Mouse (Mus musculus): Measurements from ENCODE around the gene Zer1.
"Not testable (repeated sequence)": the region's sequence is repeated elsewhere in the genome, so short reads cannot be mapped to it uniquely, and the experiment has no call there.

The Zer1 gene

DNA sequence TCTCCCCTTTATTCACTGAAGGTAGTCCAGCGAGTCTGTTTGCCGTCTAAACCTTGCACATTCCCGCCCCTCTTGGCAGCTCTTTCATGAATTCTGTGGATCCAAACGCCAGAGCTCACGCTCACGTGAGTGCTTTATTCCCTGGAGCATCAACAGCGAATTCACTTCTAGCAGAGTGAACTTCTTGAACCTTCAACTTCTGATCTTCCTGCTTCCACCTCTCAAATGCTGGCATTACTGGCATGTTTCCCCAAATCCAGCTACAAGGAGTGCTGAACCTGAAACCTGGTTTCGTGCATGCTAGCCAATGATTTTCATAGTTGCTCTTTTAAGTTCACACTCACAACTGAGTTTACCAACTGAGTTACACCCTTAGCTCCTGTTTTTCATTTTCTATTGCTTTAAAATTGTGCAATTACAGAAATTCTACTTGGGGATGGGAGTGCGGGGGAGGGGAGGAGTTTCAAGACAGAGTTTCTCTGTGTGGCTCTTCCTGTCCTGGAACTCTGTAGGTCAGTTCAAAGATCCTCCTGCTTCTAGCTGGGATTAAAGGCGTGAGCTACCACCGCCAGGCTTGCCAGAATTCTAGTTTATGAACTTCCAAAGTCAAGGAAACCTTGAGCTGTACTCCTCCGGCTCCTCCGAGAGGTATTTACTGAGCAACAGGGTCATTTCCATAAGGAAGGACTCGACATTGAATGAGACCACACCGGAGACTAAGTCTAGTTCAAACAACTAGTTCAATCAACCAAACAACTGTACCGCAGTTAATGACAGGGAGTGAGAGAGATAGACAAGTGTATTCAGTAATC lies 8.6 kb upstream of the Zer1 start:
- in situ Hi-C loops (cut with MboI; ENCODE audit: low pct_unique_long_range_greater_than_20kb in 1 of 2, low sequenced_read_pairs in 2 of 2, unreplicated experiment in 1 of 2) = no loop called here

DNA sequence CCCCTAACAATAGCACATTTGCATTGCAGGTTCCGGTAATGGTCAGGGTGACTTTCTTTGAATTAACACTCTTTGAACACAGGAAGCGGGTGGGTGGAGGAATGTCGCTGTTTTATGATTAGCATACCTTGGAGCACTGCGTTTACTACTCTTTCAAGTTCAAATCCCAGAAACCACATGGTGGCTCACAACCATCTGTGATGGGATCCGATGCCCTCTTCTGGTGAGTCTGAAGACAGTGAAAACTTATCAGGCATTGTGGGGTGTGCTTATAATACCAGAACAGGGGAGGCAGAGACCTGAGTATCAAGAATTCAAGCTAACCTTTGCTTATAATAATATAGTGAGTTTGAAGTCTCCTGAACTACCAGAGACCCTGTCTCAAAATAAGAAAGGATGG lies 6.9 kb upstream of the Zer1 start:
- in situ Hi-C loops (cut with MboI; ENCODE audit: low pct_unique_long_range_greater_than_20kb in 1 of 2, low sequenced_read_pairs in 2 of 2, unreplicated experiment in 1 of 2) = not testable (repeated sequence)

DNA sequence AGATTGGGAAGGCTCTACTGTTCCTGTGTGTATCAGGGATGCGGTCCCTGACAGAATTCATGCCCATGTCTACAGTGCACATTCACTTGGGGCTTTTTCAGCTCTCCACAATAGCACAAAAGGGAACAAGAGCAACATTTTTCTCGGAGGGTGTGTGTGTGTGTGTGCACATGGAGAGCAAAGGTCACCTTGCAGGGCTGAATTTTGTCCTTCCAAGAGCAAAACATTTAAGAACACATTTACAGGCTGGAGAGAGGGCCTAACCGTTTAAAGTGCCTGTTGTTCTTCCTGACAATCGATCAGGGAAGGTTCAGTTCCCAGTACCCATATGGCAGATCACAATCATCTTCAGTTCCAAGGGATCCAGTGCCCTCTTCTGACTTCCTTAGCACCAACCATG lies 5.8 kb upstream of the Zer1 start:
- in situ Hi-C loops (cut with MboI; ENCODE audit: low pct_unique_long_range_greater_than_20kb in 1 of 2, low sequenced_read_pairs in 2 of 2, unreplicated experiment in 1 of 2) = no loop called here

DNA sequence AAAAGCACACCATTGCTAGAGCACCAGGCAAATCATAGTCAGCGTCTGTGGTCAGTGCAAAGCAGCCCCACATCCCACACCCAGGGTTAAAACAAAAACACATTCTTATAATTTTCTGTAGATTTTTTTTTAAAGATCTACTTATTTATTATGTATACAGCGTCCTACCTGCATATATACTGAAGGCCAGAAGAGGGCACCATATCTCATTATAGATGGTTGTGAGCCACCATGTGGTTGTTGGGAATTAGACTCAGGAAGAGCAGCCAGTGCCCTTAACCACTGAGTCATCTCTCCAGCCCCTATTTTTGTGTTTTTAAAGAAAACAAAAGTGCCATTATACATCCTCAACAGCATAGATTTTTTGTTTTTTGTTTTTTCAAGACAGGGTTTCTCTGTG lies 4.4 kb upstream of the Zer1 start:
- in situ Hi-C loops (cut with MboI; ENCODE audit: low pct_unique_long_range_greater_than_20kb in 1 of 2, low sequenced_read_pairs in 2 of 2, unreplicated experiment in 1 of 2) = no loop called here

DNA sequence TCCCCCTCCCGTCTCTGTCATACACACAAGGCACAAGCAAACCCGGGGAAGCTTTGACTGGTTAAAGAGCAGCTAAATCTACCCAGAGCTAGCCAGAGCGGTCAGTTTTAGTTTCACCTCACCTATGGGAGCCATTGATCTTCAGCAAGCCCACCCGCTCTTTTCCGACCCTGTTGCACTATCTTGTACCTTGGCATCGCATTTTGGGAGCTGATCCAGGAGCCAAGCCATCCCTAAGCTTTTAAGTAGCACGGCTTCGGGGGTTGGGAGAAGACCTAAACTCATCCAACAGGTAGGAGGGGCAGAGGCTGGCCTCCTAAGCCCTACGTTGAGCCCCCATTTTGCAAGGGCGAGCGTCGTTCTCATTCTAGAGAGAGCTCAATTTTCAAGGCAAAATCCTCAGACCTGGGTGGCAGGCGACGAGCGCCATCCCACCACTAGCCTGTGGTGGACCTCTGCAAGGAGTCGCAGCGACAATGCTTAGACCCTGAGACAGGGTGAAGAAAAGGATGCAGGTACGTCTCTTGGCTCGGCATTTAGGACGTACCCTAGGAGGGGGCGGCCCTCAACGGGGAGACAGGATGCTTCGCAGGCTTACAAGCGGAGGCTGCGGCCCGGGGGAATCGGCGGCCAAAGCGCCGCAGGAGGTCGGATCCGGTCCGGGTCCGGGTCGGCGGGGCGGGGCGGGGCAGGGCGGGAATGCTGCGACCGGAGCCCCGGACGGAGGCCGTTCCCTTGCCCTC lies 485 bp downstream of the Zer1 start:
- in situ Hi-C loops (cut with MboI; ENCODE audit: low pct_unique_long_range_greater_than_20kb in 1 of 2, low sequenced_read_pairs in 2 of 2, unreplicated experiment in 1 of 2) = no loop called here

DNA sequence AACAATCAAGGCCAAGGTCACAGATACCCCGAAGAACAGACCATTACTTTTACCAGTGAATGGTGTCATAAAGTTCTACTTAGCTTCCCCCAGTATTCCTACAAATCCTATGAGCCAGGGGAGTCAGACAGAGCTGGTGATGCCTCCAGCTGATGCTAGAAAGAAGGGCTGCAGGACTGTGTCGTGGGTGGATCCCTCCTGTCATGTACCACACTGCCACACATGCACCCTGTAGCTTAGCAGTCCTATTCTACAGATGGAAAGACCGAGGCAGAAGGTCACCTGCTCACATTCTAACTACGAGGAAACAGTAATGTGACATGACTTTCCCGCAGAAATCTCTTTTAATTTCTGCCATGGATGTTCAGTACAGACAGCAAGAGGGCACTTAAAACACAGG lies 1.6 kb downstream of the Zer1 start:
- in situ Hi-C loops (cut with MboI; ENCODE audit: low pct_unique_long_range_greater_than_20kb in 1 of 2, low sequenced_read_pairs in 2 of 2, unreplicated experiment in 1 of 2) = no loop called here

DNA sequence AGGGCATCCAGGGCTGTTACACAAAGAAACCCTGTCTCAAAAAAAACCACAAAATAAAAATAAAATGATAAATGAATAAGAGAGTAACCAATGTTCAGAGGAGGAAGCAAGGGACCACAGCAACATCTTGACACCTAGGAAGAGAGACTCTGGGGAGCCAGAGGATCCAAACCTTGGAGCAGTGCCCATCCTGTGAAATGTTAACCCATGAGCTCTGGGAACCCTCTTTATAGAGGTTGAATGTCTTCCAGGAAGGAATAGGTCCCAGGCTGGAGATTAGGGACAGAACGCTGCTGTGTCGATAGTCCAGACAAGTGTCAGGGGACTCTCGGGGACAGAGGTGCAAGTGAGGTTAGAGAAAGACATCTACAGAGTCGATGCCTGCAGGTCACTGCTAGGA lies 4.1 kb downstream of the Zer1 start:
- in situ Hi-C loops (cut with MboI; ENCODE audit: low pct_unique_long_range_greater_than_20kb in 1 of 2, low sequenced_read_pairs in 2 of 2, unreplicated experiment in 1 of 2) = no loop called here

DNA sequence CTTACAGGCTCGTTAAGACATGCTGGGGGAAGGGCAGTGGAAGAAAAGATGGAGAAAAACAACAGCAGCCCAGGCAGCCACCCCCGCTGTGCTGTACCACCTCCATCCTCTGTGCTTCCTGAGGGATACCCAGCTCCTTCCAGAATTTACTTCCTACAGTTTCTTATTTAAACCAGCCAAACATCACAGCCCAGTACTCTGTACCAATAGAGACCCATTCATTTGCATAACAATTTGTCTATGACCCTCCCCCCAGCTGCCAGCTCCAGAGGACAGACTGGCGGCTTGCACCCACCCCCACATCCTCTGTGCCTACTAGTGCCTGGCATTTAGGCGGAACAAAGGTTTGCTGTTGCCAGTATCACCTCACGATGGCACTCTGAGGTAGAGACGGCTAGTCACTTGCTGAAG lies 4.7 kb downstream of the Zer1 start:
- in situ Hi-C loops (cut with MboI; ENCODE audit: low pct_unique_long_range_greater_than_20kb in 1 of 2, low sequenced_read_pairs in 2 of 2, unreplicated experiment in 1 of 2) = no loop called here

DNA sequence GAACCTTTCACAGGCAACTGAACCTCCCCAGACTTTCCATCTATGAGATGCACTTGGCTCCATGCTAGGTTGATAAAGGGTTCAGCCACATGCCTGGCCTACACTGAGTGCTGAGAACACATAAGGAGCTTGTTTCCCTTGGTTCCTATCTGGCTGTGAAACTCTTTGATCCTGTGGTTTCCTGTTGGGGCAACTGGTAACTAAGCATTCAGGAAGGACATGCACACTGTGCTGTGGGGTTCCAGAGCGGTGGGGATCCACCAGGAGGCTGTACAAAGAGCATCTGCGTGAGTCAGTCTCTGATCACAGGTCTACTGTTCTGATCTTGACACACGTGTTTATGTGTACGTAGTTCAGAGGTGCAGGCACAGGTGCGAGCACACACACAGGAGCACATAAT lies 11.8 kb downstream of the Zer1 start:
- in situ Hi-C loops (cut with MboI; ENCODE audit: low pct_unique_long_range_greater_than_20kb in 1 of 2, low sequenced_read_pairs in 2 of 2, unreplicated experiment in 1 of 2) = no loop called here

DNA sequence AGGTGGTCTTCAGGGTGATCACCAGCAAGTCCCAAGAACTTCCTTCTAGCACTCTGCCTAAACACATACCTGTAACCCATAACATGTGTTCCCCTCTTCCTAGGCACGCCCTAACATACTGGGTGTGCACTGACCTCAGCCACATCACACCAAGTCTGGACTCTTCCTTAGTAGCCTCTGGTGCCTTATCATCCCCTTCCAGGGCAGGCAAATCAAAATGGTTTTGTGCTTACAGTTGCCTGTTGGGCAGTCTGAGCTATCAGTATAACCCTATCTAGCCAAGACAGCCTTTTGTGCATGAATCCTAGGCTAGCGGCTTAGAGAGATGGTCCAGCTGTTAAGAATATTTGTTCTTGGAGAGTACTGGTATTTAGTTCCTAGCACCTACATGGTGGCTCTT lies 12.9 kb downstream of the Zer1 start:
- in situ Hi-C loops (cut with MboI; ENCODE audit: low pct_unique_long_range_greater_than_20kb in 1 of 2, low sequenced_read_pairs in 2 of 2, unreplicated experiment in 1 of 2) = no loop called here

DNA sequence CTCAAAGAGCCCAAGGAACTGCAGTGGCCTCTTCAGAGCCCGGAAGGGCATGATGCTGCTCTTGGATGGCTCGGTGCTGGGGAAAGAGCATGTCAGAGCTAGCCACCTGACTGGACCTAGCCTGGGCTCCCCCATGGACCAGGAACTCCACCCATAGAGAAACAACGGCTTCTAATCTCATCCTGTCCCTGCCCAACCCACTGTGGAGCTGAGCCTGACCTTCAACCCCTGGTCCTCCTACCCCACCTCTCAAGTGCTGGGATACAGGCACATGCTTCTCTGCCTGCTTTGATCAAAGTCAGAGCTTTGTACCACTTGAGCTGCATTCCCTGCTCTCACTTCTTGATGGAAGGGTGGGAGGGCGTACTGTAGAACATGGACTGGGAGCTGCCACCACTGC lies 16.1 kb downstream of the Zer1 start:
- in situ Hi-C loops (cut with MboI; ENCODE audit: low pct_unique_long_range_greater_than_20kb in 1 of 2, low sequenced_read_pairs in 2 of 2, unreplicated experiment in 1 of 2) = loop anchor here (5.0 kb wide), 2 partner anchors 49 to 54 kb away; no protein-coding TSS in a partner anchor

DNA sequence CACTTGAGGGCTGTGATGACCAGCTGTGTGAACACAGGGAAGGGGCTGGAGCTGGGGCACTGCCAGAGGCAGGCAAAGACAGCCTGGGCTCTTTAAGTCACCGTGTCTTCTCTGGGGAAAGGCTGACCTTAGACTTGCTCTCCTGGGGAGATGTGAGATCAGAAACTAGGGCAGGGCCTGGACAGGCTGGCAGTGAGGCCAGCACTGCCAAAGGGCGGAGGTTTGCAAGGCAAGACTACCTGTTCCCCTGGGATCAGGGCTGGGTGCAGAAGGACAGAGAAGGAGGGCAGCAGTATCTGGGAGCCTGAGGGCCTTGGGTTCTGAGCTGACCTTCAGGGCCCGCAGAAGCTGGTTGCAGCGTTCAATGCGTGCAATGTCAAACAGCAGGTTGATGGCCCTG lies 16.7 kb downstream of the Zer1 start:
- in situ Hi-C loops (cut with MboI; ENCODE audit: low pct_unique_long_range_greater_than_20kb in 1 of 2, low sequenced_read_pairs in 2 of 2, unreplicated experiment in 1 of 2) = loop anchor here (5.0 kb wide), 2 partner anchors 50 to 55 kb away; no protein-coding TSS in a partner anchor

DNA sequence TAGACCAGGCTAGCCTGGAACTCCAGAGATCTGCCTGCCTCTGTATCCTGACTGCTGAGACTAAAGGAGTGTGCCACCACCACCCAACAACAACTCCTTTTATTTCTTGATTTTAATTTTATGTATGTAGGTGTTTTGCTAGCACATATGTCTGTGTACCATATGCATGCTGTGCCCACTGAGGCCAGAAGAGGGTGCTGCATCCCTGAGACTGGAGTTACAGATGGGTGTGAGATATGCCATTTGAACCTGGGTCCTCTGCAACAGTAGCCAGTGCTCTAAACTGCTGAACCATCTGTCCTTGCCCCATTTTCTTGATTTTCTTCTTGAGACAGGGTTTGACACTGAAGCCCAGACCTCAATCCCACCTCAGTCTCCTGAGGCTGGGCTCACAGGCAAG lies 18.0 kb downstream of the Zer1 start:
- in situ Hi-C loops (cut with MboI; ENCODE audit: low pct_unique_long_range_greater_than_20kb in 1 of 2, low sequenced_read_pairs in 2 of 2, unreplicated experiment in 1 of 2) = loop anchor here (5.0 kb wide), 2 partner anchors 51 to 56 kb away; no protein-coding TSS in a partner anchor

DNA sequence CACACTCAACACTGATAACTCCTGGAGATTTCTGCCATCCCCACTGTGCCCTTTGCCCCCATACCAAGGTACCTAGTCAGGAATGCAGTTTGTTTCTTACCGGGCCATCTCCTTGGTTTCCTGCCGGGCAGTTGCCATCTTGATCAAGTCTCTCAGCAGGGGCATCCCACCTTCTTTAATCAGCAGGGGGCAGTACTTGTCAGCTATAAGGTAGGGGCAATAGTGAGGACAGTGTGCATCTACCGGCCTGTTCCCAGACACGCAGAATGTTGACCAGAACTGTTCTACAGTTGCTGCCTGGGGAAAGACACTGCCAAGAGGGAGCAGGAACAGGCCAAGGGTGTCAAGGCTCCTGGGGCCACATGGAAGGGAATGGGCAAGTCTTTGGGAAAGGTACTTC lies 24.2 kb downstream of the Zer1 start:
- in situ Hi-C loops (cut with MboI; ENCODE audit: low pct_unique_long_range_greater_than_20kb in 1 of 2, low sequenced_read_pairs in 2 of 2, unreplicated experiment in 1 of 2) = no loop called here

DNA sequence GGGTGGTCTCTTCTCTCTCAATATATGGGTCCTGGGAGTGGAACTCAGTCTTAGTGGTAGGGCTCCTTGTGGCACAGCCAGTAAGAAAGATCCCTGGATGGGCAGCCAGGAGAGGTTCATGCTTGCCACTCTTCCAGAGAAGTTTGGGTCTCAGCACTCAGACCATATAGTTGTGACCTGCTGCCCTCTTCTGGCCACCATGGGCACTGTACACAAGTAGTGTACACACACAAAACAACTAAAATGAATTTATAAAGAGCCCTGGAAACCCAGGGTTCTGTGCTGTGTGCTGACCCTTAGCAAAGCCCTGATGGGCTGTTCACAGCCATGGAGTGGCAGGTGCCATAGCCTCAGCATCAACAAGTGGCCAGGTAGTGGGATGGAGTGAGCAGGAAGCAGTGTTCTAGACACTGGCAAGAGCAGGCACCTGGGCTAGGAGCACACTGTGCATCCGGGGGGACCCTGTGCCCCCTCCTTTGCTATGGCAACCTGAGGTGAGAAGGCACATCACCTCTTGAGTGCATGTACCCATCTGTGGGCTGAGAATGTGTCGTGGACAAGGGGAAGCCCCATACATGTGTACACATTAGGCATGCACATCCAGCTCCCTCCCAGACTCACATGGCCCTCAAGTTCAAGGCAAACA lies 28.4 kb downstream of the Zer1 start:
- in situ Hi-C loops (cut with MboI; ENCODE audit: low pct_unique_long_range_greater_than_20kb in 1 of 2, low sequenced_read_pairs in 2 of 2, unreplicated experiment in 1 of 2) = no loop called here

DNA sequence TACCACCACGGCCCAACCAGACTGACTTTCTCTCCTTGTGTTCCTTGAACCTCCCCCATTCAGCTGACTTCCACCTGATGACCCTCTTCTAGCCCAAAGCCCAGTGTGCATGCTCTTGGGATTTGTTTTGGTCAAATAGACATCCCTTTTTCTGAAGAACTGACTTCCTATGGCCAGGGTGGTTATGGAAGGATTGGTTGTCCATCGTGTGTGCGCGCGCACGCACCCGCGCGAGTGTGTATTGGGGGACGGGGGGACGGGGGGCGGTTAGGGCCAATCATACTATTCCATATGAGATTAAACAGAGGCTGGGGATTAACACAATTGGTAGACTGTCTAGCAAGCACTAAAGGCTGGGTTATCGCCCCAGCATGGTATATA lies 30.2 kb downstream of the Zer1 start:
- in situ Hi-C loops (cut with MboI; ENCODE audit: low pct_unique_long_range_greater_than_20kb in 1 of 2, low sequenced_read_pairs in 2 of 2, unreplicated experiment in 1 of 2) = no loop called here

DNA sequence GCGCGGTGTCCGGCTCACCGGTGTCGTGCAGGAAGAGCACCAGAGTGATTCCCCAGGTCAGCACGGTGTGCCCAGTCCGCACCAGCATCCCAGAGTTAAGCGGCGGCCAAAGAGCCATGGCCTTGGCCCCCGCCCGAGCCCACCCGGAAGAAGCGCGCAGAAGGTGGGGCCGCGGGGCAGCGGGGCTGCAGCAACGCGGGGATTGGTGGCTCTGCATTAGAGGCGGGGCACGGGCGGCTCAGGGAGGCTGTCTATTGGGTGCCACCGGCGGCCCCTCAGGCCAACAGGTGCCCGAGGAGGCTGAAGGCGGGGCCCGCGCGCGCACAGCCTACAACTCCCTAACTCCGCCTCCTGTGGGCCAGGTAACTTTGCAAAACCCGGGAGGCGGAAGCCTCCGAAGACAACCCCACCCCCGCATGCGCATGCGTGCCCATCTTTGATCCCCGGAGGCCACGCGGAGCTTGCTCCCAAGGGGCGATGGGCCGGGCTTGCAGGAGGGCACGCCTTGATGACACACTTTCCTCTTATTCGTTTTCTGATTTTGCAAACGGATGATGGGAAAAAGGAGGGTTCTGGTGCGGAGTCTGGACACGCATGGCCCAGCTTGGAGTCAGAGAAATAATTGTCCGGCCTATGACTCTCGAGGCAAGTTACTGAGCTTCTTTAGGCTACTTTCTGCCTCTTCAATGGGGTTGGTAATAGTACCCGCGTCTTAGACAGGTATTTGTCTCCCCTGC lies 30.7 kb downstream of the Zer1 start, which contains the start of gene Zdhhc12:
Gene Zdhhc12 (minus strand): TSS at position 178 of the 737 bp plus-strand sequence.
- in situ Hi-C loops (cut with MboI; ENCODE audit: low pct_unique_long_range_greater_than_20kb in 1 of 2, low sequenced_read_pairs in 2 of 2, unreplicated experiment in 1 of 2) = no loop called here

DNA sequence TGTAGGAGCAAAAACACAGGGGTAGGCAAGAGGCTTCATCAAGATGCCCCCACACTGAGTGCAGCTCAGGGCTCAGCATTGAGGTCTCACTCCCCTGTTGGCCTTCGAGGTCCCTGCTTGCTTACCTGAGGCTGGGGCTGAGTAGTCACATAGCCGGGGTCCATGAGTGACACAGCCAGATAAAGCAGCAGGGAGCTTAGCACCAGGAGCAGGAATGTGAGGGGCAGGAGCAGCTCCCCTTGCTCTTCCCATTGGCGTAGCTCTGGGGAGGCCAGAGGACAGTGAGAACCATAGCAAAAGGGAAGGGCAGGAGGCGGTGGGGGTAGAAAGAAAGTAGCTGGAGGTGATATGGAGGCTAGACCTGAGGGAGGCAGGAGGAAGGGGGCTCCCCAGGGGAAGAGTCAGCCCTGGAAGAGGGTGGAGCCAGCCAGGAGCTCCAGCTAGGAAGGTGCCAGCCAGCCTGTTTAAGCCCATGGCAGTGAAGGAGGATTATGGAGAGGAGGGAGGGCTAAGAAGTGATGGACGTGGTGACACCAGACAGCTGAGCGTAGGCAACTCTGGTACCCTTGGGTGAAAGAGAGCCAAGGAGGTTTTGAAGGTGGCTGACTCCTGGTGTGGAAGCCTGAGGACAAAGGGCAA lies 32.0 kb downstream of the Zer1 start:
- in situ Hi-C loops (cut with MboI; ENCODE audit: low pct_unique_long_range_greater_than_20kb in 1 of 2, low sequenced_read_pairs in 2 of 2, unreplicated experiment in 1 of 2) = no loop called here

All from mouse embryonic stem cell (cell line).